Mouse (Mus musculus) mesoderm, embryonic 11.5 days (tissue): ENCODE data around the gene Dnaja3.

Source experiments
- DNase-seq: peaks from one replicate; pipeline ENCODE4 v3.0.0-alpha.2; 2012; ENCODE audit warnings: low read depth, low spot score

The Dnaja3 gene

DNA sequence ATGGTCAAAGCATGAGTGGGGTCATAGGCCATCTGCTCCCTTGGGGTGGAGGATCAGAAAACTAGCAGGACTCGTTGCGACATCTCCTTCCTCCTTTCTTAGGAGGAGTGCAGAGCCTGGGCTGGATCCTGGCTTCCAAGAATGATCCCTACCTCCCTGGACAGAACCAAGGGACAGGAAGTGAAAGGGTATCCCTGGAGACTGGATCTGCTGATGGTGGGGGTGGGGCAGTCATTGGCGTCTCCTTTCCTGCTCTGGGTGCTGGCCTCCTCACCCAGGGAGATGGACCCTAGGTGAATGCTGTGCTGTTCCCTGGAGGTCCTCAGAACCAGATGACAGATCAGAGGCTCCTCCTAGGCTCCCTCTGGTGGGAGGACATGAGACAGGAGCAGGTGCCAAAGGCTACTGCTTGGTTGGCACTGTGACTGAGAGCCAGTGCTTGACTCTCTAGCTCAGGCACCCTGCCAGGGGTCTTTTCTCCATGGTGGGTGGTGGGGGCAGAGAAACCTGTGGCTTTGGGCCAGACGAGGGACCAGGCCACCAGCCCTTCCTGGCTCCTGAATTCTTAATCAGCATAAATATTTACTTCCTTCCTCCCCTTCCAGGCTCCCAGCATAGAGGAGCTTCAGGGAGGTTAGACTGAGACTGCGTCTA is 33.2 kb upstream of the Dnaja3 start:
- DNase-seq = no peak

DNA sequence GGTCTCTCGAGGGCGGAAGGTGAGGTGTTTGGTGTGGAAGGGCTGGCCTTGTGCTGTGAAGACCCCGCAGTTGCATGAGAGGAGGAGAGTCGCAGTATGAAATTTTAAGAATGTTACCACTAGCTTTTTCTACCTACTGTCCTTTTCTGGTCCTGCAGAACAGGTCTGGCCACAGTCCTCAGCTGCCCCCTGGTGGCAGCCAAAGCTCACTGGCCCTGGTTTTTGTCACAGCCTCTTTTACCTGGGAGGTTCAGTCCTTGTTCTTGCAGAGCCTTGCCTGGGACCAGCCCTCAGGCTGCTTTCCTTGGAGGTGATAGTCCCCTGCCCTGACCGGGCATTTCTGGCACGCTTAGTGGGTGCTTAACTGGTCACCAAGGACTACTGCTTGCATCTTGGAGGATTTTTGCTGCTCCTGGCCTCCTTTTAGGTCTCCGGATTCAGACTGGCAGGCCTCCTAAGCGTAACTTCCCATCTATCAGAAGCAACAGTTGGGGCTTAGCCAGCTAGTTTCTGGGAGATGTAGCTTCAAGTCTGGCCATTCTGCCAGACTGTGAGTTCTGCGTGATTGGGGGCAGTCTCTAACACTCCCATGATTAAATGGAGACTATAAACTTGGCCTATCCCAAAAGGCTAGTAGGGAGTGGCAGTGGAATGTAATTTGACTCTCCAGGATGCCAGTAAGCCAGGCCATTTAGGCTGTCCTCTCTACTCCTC is 31.8 kb upstream of the Dnaja3 start:
- DNase-seq = peak; percentile 89

DNA sequence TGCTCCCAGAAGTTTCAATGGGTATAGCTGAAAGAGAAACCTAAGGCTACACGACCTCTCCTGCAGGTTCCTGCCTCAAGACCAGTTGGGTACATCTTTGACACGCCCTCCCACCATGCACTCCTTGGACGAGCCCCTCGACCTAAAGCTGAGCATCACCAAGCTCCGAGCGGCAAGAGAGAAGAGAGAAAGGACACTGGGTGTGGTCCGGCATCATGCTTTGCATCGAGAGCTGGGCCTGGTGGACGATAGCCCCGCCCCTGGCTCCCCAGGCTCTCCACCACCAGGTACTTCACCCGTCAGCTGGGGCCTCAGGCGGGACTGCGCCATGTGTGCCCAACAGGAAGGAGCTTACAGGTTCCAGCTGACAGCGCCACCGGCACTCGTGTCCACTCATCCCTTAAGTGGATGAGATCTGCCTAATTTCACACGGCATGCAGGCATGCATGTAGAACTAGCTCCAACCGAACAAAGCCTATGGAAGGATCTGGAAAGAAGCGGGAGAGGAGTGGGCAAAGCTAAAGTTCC is 31.2 kb upstream of the Dnaja3 start:
- DNase-seq = no peak

DNA sequence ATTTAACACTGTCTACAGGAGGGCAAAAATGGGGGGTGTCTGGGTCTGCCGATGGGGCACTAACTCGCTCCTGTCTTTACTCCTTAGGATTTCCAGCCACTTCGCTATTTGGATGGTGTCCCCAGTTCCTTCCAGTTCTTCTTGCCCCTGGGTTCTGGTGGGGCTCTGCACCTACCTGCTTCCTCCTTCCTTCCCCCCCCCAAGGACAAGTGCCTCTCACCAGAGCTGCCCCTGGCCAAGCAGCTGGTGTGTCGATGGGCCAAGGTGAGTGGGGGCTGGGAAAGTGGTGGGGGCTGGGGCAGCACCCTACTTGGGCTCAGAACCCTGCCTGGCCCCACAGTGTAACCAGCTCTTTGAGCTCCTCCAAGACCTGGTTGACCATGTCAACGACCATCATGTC is 28.6 kb upstream of the Dnaja3 start:
- DNase-seq = no peak

DNA sequence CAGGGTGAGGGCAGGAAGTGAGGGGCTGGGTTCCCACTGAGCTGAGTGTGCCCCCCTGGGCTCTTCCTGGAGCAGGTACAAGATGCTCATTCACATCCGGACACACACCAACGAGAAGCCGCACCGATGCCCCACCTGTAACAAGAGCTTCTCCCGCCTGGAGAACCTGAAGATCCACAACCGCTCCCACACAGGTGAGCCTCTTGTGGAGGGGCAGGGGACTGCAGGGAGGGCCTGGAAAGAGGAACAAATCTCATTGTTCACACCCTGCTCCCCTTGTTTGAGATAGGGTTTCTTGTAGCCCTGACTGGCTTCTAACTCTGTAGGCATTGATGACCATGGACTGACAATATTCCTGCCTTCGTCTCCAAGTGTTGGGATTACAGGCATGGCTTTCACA is 28.1 kb upstream of the Dnaja3 start:
- DNase-seq = no peak

DNA sequence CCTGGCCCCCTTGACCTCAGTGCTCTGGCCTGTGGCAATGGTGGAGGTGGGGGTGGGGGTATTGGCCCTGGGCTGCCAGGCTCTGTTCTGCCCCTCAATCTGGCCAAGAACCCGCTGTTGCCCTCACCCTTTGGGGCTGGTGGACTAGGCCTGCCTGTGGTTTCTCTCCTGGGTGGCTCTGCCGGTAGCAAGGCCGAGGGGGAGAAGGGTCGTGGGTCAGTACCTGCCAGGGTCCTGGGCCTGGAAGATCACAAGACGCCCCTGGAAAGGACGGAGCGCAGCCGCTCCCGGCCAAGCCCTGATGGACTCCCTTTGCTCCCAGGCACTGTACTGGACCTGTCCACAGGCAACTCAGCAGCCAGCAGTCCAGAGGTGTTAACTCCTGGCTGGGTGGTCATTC is 26.1 kb upstream of the Dnaja3 start:
- no peak for DNase-seq

DNA sequence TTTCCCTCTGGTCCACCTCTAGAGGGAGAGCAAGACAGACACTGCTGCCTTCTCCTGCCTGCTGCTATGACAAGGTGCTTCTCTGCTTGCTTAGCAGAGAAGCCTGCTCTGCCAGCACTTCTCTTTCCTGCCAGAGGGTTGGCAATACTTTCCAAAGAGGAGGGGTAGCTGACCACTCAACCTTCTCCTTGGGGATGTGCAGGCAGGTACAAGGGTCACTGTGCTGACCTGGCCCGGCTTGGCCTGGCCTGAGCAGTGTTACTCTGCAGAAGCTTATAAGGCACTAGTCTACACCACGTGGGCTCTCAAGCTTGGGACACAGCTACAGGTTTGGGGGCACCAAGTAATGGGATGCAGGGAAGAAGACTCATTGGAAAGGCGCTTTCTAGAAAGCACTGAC is 25.1 kb upstream of the Dnaja3 start:
- DNase-seq = no peak

DNA sequence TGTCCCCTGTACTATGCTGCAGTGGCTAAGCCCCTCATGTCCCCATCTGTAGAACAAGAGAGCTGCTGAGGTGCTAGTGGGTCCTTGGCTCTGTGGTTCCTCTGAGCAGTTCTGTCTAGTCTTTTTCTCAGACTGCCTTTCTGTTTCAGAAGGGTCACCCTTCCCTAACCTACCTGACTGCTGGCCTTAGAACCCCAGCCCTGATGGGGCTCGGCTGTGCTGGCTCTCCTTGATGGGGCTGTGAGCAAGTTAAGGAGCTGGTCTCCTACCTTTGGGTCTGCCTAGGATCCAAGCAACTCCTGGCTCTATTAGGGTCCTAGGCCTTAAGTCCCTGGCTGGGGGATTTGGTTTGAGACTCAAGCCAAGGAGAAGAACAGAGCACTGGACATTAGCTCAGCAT is 24.5 kb upstream of the Dnaja3 start:
- no peak for DNase-seq

DNA sequence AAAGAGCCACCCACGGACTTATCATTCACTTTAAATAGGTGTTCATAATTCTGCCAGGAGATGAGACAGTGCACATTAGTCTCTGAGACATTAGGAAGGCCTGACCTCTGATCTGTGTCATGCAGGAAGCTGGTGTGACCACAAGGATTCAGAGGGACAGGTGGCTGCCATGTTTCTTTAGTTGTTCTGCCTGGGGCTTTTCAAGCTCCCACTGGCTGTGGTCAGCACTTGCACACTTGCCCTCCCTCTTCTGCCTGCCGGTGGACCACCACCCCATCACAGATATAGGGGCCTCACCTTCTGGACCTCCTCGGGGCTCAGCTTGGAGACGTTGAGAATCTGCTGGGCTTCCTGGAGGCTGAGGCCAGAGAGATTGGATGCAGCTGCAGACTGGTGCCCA is 23.0 kb upstream of the Dnaja3 start:
- no peak for DNase-seq

DNA sequence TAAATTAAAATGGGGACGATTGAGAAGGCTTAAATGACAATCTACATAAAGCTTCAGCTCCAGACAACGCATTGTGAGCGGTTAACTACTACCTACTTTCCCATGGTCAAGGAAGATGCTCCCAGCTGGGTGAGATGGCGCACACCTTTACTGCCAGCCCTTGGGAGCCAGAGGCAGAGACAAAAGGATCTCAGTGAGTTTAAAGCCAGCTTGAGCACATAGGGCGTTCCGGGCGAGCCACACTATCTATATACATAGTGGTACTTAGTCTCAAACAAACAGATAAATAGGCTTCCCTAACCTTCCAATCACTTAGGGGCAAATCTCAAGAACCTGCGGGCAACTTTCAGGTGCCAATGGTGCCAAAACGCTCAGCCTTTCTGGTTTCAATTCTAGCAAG is 15.7 kb upstream of the Dnaja3 start:
- no peak for DNase-seq

DNA sequence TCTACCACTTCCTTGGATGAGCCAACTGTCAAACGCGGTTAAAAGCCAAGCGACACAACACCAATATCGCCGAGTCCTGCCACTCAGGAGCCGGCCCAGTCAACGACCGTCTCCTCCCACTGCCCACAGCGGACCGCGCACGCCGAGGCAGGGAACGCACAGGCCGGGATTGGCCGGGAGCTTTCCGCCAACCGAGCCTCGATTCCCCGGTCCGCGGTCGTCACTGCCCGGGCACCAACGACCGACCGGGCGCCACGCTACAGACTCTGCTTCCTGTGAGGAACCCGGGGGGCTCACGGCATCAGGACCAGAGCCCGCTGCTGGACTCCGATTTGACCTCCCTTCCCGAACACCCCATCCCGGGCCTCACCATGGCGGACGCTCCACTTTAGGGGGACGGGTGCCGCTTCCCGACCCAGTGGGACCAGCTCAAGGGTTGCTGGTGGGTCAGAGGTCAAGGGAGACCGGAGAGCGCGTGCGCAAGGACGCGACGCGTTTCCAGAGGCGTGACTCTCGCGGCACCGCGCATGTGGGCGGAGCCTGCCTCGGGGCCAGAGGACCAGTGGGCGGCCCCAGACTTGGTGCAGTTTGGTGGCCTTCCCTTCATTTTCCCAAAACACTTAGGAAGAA is 15.2 kb upstream of the Dnaja3 start, which contains the start of gene Pam16:
Gene Pam16, minus strand, starts transcription at position 508 of the 630 bp plus-strand sequence.
- DNase-seq = peak; percentile 95

DNA sequence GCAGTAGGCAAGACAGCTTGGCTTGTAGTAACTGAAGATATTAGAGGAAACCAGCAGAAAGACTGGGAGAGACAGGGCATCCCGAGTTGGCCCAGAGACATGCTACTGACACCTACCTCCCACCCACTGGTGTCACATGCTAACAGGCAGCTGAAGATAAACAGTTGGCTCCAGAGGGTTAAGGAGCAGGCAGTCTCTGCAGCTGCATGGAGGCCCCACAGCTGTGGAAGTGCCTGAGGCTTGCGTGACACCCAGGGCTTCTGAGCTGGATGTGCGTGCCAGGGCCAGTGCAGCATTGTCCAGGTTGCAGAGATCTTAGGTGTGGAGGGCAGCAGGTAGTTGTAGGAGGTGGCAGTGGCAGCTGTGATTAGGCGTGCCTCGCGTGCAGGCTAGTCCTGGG is 12.7 kb upstream of the Dnaja3 start:
- DNase-seq = no peak

DNA sequence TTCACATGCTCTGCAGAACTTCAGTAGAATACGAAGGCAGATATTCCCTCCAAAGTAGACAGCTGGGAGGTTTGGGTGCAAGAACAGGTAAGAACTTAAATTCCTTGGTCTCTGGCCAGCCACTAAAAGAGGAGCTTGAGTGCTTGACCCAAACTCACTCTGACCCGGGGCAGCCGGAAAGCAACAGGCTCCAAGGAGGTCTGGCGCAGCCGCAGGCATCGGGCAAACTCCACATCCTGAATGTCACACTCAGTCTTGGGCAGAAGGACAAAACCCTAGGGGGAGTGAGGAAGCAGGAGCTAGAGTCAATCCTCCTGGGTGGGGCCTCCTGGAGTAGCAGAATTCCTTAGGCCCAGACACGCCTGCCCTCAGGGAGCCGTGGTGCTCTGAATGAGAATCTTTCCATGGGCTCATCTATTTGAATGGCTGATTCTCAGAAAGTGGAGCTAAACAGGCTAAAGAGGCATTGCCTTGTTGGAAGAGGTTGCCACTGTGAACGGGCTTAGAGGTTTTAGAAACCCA is 10.8 kb upstream of the Dnaja3 start:
- no peak for DNase-seq

DNA sequence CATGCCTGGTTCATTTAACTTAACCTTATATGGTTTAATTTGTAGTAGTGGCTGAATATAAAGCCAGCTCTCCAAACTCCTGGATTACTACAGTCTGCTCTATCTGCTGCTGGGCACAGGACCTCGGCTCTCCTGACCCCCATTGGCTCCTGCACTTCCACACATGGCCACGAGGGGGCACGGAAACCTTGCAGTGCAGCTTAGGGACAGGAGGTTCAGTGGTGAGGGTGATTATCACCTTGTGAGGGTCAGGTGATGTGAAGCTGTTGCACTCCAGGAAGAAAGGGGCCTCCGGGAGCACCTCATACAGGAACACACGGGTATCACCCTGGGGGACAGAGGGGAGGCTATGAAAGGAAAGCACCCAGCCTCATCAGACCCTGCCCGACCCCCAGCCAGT is 9.8 kb upstream of the Dnaja3 start:
- DNase-seq = peak; percentile 81

DNA sequence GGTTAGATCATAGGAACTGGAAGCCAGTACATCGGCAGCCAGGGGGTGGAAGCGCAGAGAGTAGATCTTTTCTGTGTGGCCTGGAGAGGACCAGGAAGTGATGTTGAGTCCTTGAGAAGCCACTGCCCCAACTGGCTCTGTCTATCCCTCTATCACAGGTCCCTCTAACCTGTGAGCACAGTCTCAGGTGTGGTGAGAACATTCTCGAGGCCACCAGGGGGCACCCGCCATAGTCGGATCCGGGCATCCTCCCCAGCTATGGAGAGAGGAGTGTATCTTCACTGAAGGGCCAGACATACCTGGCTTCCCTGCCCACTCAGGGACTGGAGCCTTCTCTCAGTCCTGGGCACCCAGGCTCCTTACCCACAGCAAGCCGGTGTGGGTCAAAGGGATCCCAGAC is 7.7 kb upstream of the Dnaja3 start:
- no peak for DNase-seq

DNA sequence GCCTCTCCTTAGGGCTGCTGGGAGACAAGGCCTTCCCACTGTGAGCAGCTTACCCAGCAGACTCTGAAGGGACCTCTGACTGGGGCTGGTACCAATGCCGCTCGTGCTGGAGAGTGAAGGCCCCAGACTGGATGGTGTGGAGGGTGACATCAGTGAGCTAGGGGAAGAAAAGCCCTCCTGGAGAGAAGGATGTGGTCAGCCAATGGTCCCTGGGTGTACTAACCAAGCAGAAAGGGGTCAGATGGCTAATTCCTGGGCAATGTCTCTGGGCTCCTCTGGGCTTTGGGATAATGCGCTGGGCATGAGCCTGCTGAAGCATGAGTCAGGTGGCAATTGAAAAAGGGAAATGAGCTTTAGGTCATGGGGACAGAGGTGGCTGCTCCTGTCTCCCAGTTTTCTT is 6.1 kb upstream of the Dnaja3 start:
- DNase-seq = no peak

DNA sequence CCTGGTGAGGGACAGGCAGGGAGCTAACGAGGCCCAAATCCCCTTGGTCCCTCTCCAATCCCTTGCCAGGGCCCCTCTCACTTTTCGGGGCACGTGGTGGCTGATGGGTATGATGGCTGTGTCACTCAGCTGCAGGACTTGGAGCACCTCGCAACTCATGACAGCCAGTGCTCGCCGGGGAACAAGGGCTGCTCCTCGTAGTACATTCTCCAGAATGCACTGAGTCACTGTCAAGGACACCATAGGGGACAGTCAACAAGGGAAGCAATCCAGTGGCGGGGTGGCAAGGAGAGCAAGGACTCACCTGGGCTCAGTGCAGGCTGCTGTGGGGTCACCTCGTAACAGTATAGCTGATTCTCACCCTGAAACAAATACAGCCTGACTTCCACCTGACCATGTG is 5.1 kb upstream of the Dnaja3 start:
- no peak for DNase-seq

DNA sequence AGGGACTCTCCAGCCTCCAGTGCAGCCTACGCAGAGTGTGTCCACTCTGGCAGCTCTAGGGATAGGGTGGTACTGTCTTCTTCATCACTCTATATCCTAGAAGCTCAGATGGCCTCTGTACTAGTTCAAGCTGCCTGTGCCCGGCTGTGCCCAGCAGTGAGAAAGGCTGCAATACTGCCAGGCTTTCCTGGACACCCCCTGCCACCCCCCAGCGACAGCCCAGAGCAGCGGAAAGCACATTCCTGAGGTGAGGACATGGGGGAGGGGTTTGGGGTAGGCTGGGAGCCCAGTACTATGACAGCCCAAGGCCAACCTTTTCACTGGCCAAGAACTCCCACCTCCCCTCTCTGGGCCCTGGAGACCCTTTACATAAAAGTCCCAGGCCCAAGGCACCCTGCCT is 4.0 kb upstream of the Dnaja3 start:
- no peak for DNase-seq

DNA sequence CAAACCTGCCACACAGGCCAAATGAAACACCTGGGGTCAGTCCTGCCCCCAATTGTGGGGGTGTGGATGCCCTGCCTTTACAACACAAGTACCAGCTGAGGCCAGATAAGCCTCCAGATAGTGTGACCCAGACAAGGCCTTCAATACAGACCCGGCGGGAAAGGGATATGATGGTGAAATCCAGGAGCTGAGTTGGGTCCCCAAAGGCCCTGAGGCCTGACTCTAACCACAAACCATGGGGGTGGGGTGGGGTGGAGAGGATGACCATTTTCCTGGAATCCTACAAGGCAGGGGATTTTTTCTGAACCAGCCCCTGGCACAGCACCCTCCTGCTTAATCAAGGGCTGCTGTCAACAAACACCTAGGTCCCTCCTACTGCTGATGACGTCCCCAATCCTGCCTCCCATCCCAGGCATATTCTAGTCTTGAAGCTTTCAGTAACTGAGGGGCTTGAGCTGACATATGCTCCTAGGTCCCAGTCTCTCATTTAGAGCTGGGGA is 848 bp upstream of the Dnaja3 start:
- DNase-seq = no peak

DNA sequence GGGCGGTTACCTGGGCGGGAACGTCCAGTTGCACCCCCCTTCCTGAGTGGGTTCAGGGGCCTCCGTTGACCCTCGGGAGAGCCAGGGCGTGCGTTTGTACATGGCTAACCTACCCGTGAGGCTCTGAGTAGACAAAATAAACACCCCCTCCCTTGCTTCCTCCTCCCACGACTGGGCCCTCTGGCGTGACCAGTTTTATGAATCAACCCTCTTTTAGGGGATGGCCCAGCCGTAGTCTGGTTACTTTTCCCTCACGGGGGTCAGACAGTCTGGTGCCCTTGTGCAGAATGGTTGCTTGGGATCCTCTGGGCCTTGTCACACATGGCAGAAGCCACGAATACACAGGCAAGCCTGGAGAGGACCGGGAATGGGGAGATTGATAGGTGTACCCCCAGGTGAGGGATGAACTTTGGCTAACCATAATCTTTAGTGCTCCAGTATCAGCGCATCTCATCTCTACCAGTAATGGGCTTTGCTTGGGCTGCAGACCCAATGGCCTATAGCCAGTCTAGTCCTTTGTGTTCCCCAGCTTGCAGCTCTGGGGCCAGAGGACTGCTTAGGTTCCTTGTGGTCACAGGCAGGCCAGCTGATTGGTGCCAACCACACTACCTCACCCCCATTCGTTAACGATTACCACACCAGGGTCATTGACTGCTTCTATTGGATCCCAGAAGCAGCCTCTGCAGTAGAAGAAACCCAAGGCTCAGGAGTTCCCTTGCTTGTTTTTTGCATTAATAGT is 647 bp downstream of the Dnaja3 start:
- peak; percentile 47 for DNase-seq

DNA sequence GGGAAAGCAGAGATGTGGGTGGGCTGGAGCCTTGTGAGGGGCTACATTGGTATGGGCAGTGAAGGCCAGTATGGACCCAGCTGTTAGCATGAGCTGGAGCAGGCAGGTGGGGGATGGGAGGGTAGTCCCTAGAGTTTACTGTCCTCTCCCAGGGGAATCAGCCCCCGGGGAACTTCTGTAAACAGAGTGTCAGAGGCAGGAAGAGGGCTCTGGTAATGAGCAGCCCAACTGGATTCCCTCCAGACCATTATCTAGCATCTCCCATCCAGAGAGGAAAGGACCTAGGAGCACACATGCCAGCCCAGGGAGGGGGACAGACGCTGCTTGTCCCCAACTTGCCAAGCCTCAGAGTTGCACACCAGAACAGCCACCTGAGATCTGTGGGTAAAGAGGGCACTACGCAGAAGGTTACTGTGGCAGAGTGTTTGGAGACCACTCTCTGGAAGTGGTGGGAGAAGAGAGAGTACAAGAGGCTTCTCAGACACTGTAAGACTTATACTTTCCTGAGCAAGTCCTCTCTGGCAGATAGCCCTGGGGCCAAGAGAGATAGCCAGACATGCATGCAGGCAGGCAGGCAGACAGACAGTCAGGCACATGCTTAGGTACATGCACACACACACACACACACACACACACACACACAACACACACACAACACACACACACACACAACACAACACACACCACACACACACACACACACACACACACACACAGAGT is 1.5 kb downstream of the Dnaja3 start:
- DNase-seq = no peak
